Mouse (Mus musculus): Measurements from ENCODE around the gene Calm3.
A peak's percentile ranks its signal among the peaks of the same experiment; 100 is the strongest.

The Calm3 gene

DNA sequence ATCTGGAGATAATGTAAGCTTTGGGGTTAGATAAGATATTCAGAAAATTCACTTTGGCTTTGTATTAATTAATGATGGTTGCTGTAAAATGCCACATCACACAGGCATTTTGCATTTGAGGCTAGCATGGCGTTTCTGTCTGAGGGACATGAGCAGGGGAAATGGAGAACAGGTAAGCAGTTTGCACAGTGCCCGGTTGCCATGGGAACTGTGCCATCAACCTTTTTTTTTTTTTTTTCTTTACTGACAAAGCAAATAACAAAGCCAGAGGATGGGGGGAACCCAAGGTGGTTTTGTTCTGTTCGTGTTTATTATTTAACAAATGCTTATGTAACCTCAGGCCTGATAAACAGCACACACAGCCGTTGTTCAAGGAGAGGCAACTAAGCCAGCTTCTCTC is 18.9 kb upstream of the Calm3 start:
- DNase-seq (ENCODE audit: low spot score in 2 of 2), result no peak

DNA sequence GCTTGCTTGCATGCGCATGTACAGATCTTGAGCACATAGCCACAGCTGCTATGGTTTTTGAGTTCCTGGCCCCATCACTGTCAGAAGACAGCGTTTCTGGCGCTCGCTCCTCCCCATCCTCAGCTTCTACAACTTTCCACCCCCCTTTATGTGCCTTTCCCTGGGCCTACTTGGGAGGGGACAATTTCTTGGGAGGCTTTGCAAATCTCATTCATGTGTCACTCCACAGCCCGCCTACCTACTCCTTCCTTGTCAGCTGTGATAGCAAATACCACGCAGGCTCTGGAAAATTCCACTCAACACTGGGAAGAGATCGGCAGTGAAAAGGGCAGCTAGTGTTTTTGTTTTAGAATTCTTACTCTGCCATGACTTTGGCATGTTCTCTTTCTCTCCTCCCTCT is 16.4 kb upstream of the Calm3 start:
- DNase-seq (ENCODE audit: low spot score in 2 of 2), result no peak

DNA sequence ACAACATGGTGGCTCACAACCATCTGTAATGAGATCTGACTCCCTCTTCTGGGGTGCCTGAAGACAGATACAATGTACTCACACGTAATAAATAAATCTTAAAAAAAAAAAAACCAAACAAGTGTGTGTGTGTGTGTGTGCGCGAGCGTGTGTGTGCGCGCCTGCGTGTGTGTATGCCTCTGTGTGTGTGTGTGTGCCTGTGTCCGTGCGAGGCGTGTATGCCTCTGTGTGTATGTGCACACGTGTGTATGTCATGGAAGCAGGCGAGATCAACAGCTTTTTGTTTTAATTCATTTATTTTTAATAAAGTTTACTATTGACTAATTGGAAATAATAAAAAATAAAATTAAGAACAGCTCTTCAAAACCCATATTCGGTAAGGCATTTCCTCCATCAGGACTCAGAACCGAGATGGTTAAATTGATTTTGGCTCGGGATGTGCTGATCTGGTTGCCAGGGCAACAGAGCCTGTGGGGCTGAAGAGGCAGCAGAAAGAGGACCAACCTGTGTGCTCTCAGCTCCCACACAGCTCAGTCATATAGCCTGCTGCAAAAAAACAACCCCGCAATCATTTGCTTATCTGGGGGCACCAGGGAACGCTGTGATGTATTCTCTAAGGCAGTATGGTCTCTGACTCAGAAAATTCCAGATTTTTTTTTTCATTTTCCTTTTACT is 14.3 kb upstream of the Calm3 start:
- DNase-seq (ENCODE audit: low spot score in 2 of 2), result no peak

GRCm38 (mm10) chr7:16937312-16937711 is 13.4 kb upstream of the Calm3 start:
- no peak for DNase-seq (ENCODE audit: low spot score in 2 of 2)

- no peak for DNase-seq (ENCODE audit: low spot score in 2 of 2)
Observed at GRCm38 (mm10) chr7:16932704-16933577, 9.0 kb upstream of the Calm3 start.

GRCm38 (mm10) chr7:16931968-16932627 is 8.2 kb upstream of the Calm3 start:
- peak; percentile 60 to 84 for DNase-seq (ENCODE audit: low spot score in 2 of 2)

GRCm38 (mm10) chr7:16930850-16931249 is 6.9 kb upstream of the Calm3 start:
- DNase-seq (ENCODE audit: low spot score in 2 of 2), result no peak

- no peak for DNase-seq (ENCODE audit: low spot score in 2 of 2)
Observed at GRCm38 (mm10) chr7:16928341-16928740, 4.4 kb upstream of the Calm3 start.

GRCm38 (mm10) chr7:16923283-16924036 is 454 bp downstream of the Calm3 start:
- DNase-seq (ENCODE audit: low spot score in 2 of 2), result no peak

DNA sequence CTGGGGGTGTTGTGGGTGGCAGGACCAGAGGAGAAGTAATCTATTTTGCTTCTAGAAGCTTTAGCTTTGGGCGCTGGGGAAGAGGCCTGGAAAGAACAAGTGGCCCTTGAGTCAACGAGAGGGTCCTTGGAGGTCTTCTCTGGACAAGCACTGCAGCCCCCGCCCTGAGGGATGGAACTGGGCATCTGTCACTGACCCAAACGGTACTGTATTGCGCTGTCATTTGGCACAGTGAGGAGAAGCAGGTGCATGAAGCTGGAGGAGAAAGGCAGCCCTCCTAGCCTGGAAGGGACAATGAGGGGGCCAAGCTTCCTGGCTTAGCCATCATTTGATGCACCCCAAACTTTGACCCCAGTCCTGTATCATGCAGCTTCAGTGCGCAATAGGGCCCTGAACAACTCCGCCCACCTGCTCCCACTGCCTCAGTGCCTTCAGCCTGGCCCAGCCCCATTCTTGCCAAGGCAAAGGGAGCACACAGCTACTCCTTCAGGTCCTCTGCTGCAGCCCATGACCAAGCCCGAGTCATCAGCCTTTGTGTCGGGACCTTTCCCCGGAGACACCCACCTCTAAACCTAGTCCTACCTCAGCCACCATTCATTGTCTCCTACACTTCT is 1.4 kb downstream of the Calm3 start:
- no peak for DNase-seq (ENCODE audit: low spot score in 2 of 2)

GRCm38 (mm10) chr7:16921881-16922335 is 2.0 kb downstream of the Calm3 start:
- no peak for DNase-seq (ENCODE audit: low spot score in 2 of 2)

DNA sequence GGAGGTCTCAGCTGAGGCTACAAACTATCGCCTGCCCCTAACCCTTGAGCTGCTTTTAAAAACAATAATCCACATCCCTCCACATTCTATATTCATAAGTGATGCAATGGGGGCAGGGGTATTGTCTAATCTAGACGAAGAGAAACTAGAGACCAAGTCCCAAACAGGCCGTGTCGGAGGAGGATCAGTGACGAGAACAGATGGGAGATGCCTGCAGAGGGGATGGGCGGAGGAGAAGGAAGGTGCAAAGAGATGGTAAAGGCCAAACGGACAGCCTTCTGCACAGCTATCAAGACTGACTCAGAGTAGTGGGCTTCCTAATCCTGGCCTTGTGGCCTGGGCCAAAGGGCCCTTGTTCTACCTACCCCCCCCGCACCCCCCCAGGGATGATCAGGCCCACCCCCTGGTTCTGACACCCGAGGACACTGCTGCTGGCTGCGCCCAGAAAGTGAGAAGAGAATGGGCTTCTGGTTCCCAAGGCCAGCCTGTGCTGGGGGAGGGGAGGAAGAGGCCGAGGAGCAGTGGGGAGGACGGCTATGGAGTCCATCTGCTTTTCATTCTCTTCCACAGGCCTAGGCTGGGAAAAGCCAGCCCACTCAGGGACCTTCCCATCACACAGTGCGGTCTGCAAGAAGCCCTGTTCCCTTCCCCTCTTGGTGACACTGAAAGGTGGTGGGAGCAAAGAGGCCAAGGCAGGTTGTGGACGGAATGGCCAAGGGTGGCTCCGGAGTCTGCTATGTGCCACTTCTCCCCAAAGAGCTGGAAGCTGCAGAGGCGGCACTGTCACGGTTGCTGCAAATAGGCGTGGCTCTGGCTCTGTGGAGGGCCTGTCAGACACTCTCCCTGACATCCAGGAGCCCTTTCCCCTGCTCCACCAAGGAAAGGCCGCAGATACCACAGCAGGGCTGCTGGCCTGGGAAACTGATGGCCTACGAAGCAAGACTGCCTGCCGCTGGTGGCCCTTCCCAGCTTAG is 2.8 kb downstream of the Calm3 start:
- DNase-seq (ENCODE audit: low spot score in 2 of 2), result no peak

DNA sequence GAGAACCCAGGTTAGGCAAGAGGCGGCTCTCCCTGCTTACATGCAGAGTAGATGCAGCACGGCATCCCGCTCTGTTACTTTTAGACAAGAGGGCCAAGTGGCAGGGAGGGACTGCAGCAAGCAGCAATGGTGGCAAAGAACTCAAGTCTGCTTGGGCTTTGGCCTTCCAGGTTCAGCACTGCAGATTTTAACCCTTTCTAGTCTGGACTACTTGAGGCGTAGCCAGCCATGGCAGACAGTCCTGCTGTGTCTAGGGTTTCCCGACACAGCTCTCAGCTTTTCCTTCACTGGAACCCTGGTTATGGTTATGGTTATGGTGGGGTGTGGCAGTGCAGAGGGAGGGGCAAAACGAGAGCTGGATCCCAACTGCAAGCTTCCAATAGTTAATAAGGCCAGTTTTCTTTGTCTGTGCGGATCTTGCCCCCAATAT is 3.7 kb downstream of the Calm3 start:
- no peak for DNase-seq (ENCODE audit: low spot score in 2 of 2)

DNA sequence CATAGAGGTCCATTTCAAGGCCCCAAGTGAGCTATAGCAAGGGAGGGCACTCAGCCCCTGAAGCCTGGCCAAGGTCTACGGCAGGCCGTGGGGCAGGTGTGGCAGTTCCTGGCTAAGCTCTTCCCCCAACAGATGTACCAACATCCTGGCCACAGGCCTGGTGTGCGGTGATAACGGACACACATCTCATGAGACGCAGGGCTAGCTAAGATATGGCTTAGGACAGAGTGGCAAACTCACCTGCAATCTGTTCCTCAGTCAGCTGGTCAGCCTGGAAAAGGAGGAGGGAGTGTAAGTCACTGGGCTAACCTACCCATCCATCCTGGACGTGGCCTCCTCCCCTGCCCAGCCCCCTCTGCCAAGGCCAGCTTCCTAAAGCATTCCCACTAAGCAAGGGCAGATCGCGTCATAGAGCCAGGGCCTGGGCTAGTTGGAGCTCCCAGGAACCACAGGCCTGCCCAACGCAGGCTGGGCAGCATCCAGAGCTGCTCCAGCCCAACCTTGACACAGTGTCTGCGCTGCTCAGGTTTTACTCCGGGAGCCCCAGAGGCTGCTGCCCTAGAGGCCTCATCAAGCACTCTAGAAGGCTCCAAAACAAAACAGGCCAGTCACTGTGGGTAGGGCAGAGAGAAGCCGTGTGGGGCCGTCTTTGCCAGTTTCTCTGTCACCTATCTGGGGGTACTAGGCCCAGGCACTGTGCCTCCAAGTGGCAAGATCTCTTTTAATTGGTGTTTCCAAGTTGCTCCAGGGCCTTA is 4.3 kb downstream of the Calm3 start:
- DNase-seq (ENCODE audit: low spot score in 2 of 2), result no peak

GRCm38 (mm10) chr7:16918670-16919069 is 5.2 kb downstream of the Calm3 start:
- DNase-seq (ENCODE audit: low spot score in 2 of 2), result no peak

GRCm38 (mm10) chr7:16918014-16918413 is 5.9 kb downstream of the Calm3 start:
- DNase-seq (ENCODE audit: low spot score in 2 of 2), result no peak

- no peak for DNase-seq (ENCODE audit: low spot score in 2 of 2)
Observed at GRCm38 (mm10) chr7:16917447-16917846, 6.5 kb downstream of the Calm3 start.

- no peak for DNase-seq (ENCODE audit: low spot score in 2 of 2)
Observed at GRCm38 (mm10) chr7:16916342-16917265, 7.3 kb downstream of the Calm3 start.

Measured in urinary bladder, postnatal 4 days (tissue).